Mouse (Mus musculus) megakaryocyte-erythroid progenitor cell, adult 5-6 weeks (primary cell): ENCODE measurements around the gene Smc3. TPM values are rescaled to one million over a fixed set of nuclear protein-coding genes. Genes with fewer than 3 reads are reported as not detected.

ENCODE experiments used
- ATAC-seq: replicated peaks from 2 replicates; pipeline ENCODE4 v1.8.0; 2016; ENCODE audit warnings: mild to moderate bottlenecking, inconsistent platforms; ENCODE audit not compliant: severe bottlenecking, poor library complexity, low FRiP score, low TSS enrichment
- total RNA-seq, 2 experiments: library from RNA; stranded (forward) in 1 of 2; stranded (reverse) in 1 of 2; fragments of 200-1000, 215-1000 nt in 1 of 2; fragments of >200 nt in 1 of 2; fragmentation: Nextera tagmentation in 1 of 2; gene quantifications; 2 replicates each; pipeline ENCODE4 v1.2.3; 2014 to 2017

Gene Smc3
- total RNA-seq, 2 experiments from 2014 or later: 105 to 209 TPM

- no peak for ATAC-seq
Observed at GRCm38 (mm10) chr19:53679194-53679593, 79.0 kb downstream of the Smc3 start.

- ATAC-seq: no peak
Observed at GRCm38 (mm10) chr19:53679981-53680380, 79.8 kb downstream of the Smc3 start.

GRCm38 (mm10) chr19:53682427-53682826 lies 82.2 kb downstream of the Smc3 start:
- no peak for ATAC-seq

- ATAC-seq: no peak
Observed at GRCm38 (mm10) chr19:53687592-53687991, 87.4 kb downstream of the Smc3 start.

- ATAC-seq: no peak
Observed at GRCm38 (mm10) chr19:53690816-53691215, 90.6 kb downstream of the Smc3 start.

GRCm38 (mm10) chr19:53694020-53694419 lies 93.8 kb downstream of the Smc3 start:
- no peak for ATAC-seq

Other genes starting within 250 kb of the Smc3 start
- gene Gm10197, start 228.6 kb upstream of the Smc3 start, total RNA-seq (2014; fragmentation: Nextera tagmentation): not detected in 2 replicates
- gene Gm10197, start 228.6 kb upstream of the Smc3 start, total RNA-seq (2017): not detected in 2 replicates
- gene Smndc1, start 209.8 kb upstream of the Smc3 start, total RNA-seq (2014; fragmentation: Nextera tagmentation): 56.9 and 60.9 TPM in 2 replicates
- gene Smndc1, start 209.8 kb upstream of the Smc3 start, total RNA-seq (2017): 34.7 and 45.6 TPM in 2 replicates
- 1.6 and 2.9 TPM in 2 replicates for gene Dusp5, start 71.3 kb upstream of the Smc3 start, total RNA-seq (2014; fragmentation: Nextera tagmentation)
- 5.4 and 12.3 TPM in 2 replicates for gene Dusp5, start 71.3 kb upstream of the Smc3 start, total RNA-seq (2017)
- 86.8 and 99.0 TPM in 2 replicates for gene Nutf2-ps1, start 11.3 kb upstream of the Smc3 start, total RNA-seq (2014; fragmentation: Nextera tagmentation)
- 216 and 256 TPM in 2 replicates for gene Nutf2-ps1, start 11.3 kb upstream of the Smc3 start, total RNA-seq (2017)
- 0.22 and 1.2 TPM in 2 replicates for gene Rbm20, start 76.9 kb downstream of the Smc3 start, total RNA-seq (2014; fragmentation: Nextera tagmentation)
- 0.27 and 0.38 TPM in 2 replicates for gene Rbm20, start 76.9 kb downstream of the Smc3 start, total RNA-seq (2017)